Mouse (Mus musculus) lung, embryonic 16.5 days (tissue): ENCODE data around the gene Csnk1g2. TPM values are rescaled to one million over a fixed set of nuclear protein-coding genes. Genes with fewer than 3 reads are reported as not detected.
A peak's percentile ranks its signal among the peaks of the same experiment; 100 is the strongest.

Source experiments
- ATAC-seq: fragments of 200-750 bp; cut with Nextera tagmentation; 2 replicates; pipeline ENCODE4 v1.8.0; 2017; ENCODE audit warnings: low read depth, mild to moderate bottlenecking, moderate library complexity
- H3K27ac ChIP-seq: fragments of 300-500 bp; sonication (generic); 2 replicates; pipeline ENCODE4 v1.5.1; 2014; ENCODE audit warnings: mild to moderate bottlenecking, control low read depth, low read length
- H3K27me3 ChIP-seq: fragments of 300-500 bp; sonication (generic); 2 replicates; pipeline ENCODE4 v1.6.1; 2014; ENCODE audit warnings: low read depth, low read length, mixed read lengths; ENCODE audit not compliant: control insufficient read depth, insufficient read depth
- H3K36me3 ChIP-seq: fragments of 300-500 bp; sonication (generic); 2 replicates; pipeline ENCODE4 v1.6.1; 2014; ENCODE audit warnings: low read length; ENCODE audit not compliant: control insufficient read depth, insufficient read depth
- H3K4me1 ChIP-seq: fragments of 300-500 bp; sonication (generic); replicated peaks from 2 replicates; pipeline ENCODE4 v1.6.1; 2014; ENCODE audit warnings: low read length, mixed read lengths; ENCODE audit not compliant: control insufficient read depth, insufficient read depth
- H3K4me2 ChIP-seq: fragments of 300-500 bp; sonication (generic); 2 replicates; pipeline ENCODE4 v1.6.1; 2014; ENCODE audit warnings: low read depth, low read length, control low read depth
- H3K4me3 ChIP-seq: fragments of 300-500 bp; sonication (generic); 2 replicates; pipeline ENCODE4 v1.5.1; 2014; ENCODE audit warnings: mild to moderate bottlenecking, low read length, control low read depth
- H3K9ac ChIP-seq: fragments of 300-500 bp; sonication (generic); 2 replicates; pipeline ENCODE4 v1.6.1; 2014; ENCODE audit warnings: low read length, control low read depth
- H3K9me3 ChIP-seq: fragments of 300-500 bp; sonication (generic); 2 replicates; pipeline ENCODE4 v1.6.1; 2016; ENCODE audit warnings: low read length; ENCODE audit not compliant: control insufficient read depth
- WGBS: fragments of 180-500 bp; shearing (Covaris S2); extraction: QIAGEN DNeasy Blood & Tissue Kit; methylation state at CpG from one replicate; pipeline ENCODE4 v1.1.7; 2014; 5-methylcytosine and 5-hydroxymethylcytosine counted together
- polyA plus RNA-seq: library from polyadenylated mRNA; unstranded; fragments of >200 nt; fragmentation: Nextera tagmentation; extraction: Ambion mirVana; gene quantifications from 2 replicates; pipeline ENCODE4 v1.2.1, GENCODE M21; 2015

Gene Csnk1g2
- polyA plus RNA-seq, 1 experiment from 2014 or later, result 38.4 TPM

DNA sequence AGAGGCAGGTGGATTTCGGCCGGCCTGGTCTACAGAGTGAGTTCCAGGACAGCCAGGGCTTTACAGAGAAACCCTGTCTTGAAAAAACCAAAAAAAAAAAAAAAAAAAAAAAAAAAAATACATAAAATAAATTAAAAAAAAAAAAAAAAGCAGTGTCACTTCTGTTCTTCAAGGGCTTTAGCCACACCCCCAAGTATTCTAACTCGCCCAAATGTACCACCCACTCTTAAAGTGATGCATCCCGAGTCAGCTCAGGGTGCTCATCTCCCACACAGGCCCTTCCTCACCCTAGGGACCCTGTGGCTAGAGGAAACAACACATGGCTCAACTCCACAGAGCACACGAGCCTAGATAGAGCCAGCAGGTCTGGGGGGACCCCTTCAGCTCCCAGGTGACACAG lies 39.6 kb upstream of the Csnk1g2 start:
- Histone ChIP-seq H3K36me3 (peaks cover 4% of the 10 kb centered on the region; the same call in 1 of the 2 replicates), H3K4me1 (peaks cover 23% of the 10 kb centered on the region), H3K4me3 (no peak overlapping the region), H3K9ac (no peak overlapping the region), H3K4me2 (no peak overlapping the region), H3K27ac (no peak overlapping the region), H3K27me3 (no peaks in the 10 kb centered on the region), H3K9me3 (no peaks in the 10 kb centered on the region)
- no peak for ATAC-seq
- 75% methylated on average over 5 of the region's 5 CpGs for WGBS

GRCm38 (mm10) chr10:80584045-80584488 lies 38.6 kb upstream of the Csnk1g2 start:
- Histone ChIP-seq H3K4me3 (no peak overlapping the region), H3K27me3 (no peaks in the 10 kb centered on the region), H3K9ac (no peak overlapping the region), H3K4me2 (no peak overlapping the region), H3K9me3 (no peaks in the 10 kb centered on the region), H3K36me3 (peaks cover 4% of the 10 kb centered on the region; the same call in 1 of the 2 replicates), H3K27ac (no peak overlapping the region), H3K4me1 (peaks cover 25% of the 10 kb centered on the region)
- no peak for ATAC-seq
- 51% methylated on average over 12 of the region's 12 CpGs for WGBS

GRCm38 (mm10) chr10:80584642-80585552 lies 37.7 kb upstream of the Csnk1g2 start:
- H3K27ac ChIP-seq, result no peak overlapping the region
- peaks cover 4% of the 10 kb centered on the region; the same call in 1 of the 2 replicates for H3K36me3 ChIP-seq
- H3K4me1 ChIP-seq, result peaks cover 29% of the 10 kb centered on the region
- 65% methylated on average over 12 of the region's 12 CpGs for WGBS
- H3K9me3 ChIP-seq, result no peaks in the 10 kb centered on the region
- H3K9ac ChIP-seq, result peak overlapping the region; percentile 46; the same call in 1 of the 2 replicates
- H3K27me3 ChIP-seq, result no peaks in the 10 kb centered on the region
- ATAC-seq, result no peak; the same call in 1 of the 2 replicates
- peak overlapping the region; percentile 37 for H3K4me3 ChIP-seq
- H3K4me2 ChIP-seq, result peak overlapping the region; percentile 38

- H3K9ac ChIP-seq, result peak overlapping the region; percentile 46; the same call in 1 of the 2 replicates
- ATAC-seq, result no peak
- H3K27me3 ChIP-seq, result no peaks in the 10 kb centered on the region
- H3K27ac ChIP-seq, result no peak overlapping the region
- H3K36me3 ChIP-seq, result peaks cover 4% of the 10 kb centered on the region; the same call in 1 of the 2 replicates
- 87% methylated on average over 8 of the region's 8 CpGs for WGBS
- no peaks in the 10 kb centered on the region for H3K9me3 ChIP-seq
- H3K4me2 ChIP-seq, result peak overlapping the region; percentile 38
- peak overlapping the region; percentile 37 for H3K4me3 ChIP-seq
- H3K4me1 ChIP-seq, result peaks cover 29% of the 10 kb centered on the region
These were observed 37.1 kb upstream of the Csnk1g2 start for GRCm38 (mm10) chr10:80585581-80585980.

DNA sequence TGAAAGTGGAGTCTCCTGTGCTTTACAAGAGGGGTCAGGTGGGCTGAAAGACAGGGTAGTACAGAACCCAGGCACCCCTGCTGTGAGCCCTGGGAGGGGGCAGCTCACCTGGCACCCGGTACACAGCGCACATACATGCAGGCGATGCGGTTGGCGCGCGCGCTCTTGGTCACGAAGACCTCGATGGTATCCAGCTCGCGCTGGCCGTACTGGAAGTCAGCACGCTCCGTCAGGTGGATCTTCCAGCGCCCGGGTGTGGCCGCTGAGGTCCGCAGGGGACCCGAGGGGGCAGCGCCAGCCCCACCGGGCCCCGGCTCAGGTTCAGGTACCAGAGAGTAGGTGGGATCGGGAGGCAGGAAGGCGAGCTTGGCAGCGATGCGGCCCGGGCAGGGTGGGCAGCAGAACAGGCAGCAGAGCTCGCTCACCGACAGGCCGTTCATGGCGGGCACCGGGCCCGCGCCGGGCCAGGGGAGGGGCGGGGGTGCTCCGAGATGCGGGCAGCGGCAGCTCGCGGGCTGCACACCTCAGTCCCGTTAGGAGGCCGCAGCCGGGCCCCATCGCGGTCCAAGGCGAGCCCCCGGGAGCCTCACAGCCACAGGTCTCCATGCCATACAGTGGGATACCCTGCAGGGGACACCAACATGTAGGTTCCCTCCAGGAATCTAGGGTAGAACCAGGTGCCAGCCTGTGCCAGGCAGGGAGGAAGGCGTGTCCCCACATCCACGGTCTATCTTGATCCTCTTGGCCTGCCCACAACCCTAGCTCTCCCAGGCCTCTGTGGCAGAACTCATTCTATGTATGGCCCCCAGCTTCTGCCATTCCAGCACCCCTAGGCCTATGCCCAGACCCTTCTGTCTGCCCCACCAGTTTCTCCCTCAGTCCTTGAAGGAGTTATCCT lies 36.0 kb upstream of the Csnk1g2 start:
- peaks cover 29% of the 10 kb centered on the region for H3K4me1 ChIP-seq
- no peaks in the 10 kb centered on the region for H3K27me3 ChIP-seq
- H3K4me3 ChIP-seq, result peak overlapping the region; percentile 37
- 91% methylated on average over 48 of the region's 51 CpGs for WGBS
- peak overlapping the region; percentile 38 for H3K4me2 ChIP-seq
- H3K36me3 ChIP-seq, result peaks cover 4% of the 10 kb centered on the region; the same call in 1 of the 2 replicates
- H3K9me3 ChIP-seq, result no peaks in the 10 kb centered on the region
- peak overlapping the region; percentile 88 for H3K27ac ChIP-seq
- ATAC-seq, result no peak
- H3K9ac ChIP-seq, result peak overlapping the region; percentile 49

GRCm38 (mm10) chr10:80587305-80587657 lies 35.4 kb upstream of the Csnk1g2 start:
- Histone ChIP-seq H3K4me2 (peak overlapping the region; percentile 38), H3K4me1 (peaks cover 29% of the 10 kb centered on the region), H3K36me3 (peaks cover 4% of the 10 kb centered on the region; the same call in 1 of the 2 replicates), H3K9ac (peak overlapping the region; percentile 49), H3K4me3 (peak overlapping the region; percentile 37), H3K27ac (peak overlapping the region; percentile 88), H3K27me3 (no peaks in the 10 kb centered on the region), H3K9me3 (no peaks in the 10 kb centered on the region)
- peak; percentile 29 for ATAC-seq
- 47% methylated on average over 2 of the region's 4 CpGs for WGBS

GRCm38 (mm10) chr10:80589127-80589878 lies 33.3 kb upstream of the Csnk1g2 start:
- Histone ChIP-seq H3K9ac (peak overlapping the region; percentile 93), H3K4me2 (peak overlapping the region; percentile 98), H3K27ac (peak overlapping the region; percentile 59), H3K4me1 (peaks cover 29% of the 10 kb centered on the region), H3K27me3 (no peaks in the 10 kb centered on the region), H3K4me3 (peak overlapping the region; percentile 90), H3K36me3 (0 out of 2 replicates have a peak, but pooled peaks cover 2% of the 10 kb centered on the region), H3K9me3 (no peaks in the 10 kb centered on the region)
- 9% methylated on average over 12 of the region's 12 CpGs for WGBS
- no peak for ATAC-seq
